Mouse (Mus musculus) embryonic stem cell, embryonic (primary cell): Measurements from ENCODE around the gene Gdpd1.
"Not testable (repeated sequence)": the region's sequence is repeated elsewhere in the genome, so short reads cannot be mapped to it uniquely, and the experiment has no call there.

ENCODE experiments used
- CTCF ChIA-PET, 4 experiments: fragments of 300-600 bp in 2 of 4; fragments of 350-600 bp in 2 of 4; sonication (Branson Sonifier 250); formaldehyde crosslinking; loops; one replicate each; lab custom pipeline; 2022; ENCODE audit warnings: inconsistent platforms in 2 of 4; lab: Charles Lee
- POLR2A ChIA-PET, 4 experiments: fragments of 300-600 bp in 2 of 4; fragments of 350-600 bp in 2 of 4; sonication (Branson Sonifier 250); formaldehyde crosslinking; loops; one replicate each; lab custom pipeline; 2022; ENCODE audit warnings: antibody characterized with exemption in 4 of 4, inconsistent platforms in 1 of 4; lab: Charles Lee

Gene Gdpd1

DNA sequence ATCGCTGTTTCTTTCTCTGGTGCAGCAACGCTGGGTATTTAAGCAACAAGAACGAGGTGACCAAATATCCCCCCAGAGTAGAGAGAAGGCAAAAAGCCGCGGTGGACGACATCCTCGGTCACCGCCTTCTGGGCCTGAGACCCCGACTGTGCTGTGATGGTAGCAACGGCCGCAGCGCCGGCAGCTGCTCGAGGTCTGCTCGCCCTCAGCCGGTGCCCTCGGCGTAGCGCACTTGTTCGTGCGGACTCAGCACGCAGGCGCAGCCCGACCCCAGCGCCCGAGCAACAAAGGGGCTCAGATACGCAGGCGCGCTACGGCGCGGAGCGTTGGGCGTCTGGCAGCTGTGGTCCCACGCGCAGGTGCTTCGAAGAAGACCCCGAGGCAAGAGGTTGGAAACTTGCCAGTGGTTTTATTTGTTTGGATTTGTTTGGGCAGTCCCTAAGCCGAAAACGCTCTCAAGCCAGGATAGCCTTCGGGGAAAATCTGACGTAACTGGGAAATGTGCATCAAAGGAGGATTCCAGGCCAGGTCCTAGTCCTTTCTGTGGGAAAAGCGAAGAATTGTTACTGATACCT lies at the start of gene Gdpd1:
TSS of gene Gdpd1 (minus strand) at position 197 of the 575 bp plus-strand sequence.
- ChIA-PET CTCF (interaction anchor here in 2 of 4 experiments (0.6 to 3.1 kb wide), 8 partner anchors 8 to 611 kb away, joined by 3 to 16 read pairs (median 4); no protein-coding TSS in a partner anchor), POLR2A (interaction anchor here (1.0 to 5.6 kb wide), 21 partner anchors 9 to 530 kb away, joined by 3 to 38 read pairs (median 5); partner anchors contain the start of genes Ska2 (in 4 of the 4), Prr11 (in 3 of the 4), Smg8 (in 3 of the 4) and Cltc (in 1 of the 4))

DNA sequence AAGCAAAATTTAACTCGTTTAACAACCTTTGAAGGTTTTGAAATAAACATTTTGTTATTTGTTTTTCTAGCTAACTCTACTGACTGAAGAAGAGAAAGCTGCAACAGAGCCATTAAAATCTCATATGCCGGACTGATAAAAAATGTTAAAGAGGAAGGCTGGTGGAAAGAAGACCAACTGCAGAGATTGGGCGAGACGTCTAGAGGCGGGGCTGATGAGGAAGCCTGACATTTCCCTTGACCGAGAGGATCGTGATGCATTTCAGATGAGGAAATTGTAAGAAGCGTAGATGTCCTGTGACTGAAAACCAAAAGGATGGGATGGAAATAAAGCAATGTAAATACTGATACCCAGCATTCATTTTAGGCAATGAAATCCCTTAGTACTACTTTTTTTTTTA lies 48.0 kb upstream of the Gdpd1 start:
- POLR2A ChIA-PET, result interaction anchor here in 1 of 4 experiments (1.0 kb wide), 1 partner anchor 13 kb away, joined by 7 read pairs; the partner anchor contains the start of genes Prr11 and Ska2
- CTCF ChIA-PET, result no interaction called here

DNA sequence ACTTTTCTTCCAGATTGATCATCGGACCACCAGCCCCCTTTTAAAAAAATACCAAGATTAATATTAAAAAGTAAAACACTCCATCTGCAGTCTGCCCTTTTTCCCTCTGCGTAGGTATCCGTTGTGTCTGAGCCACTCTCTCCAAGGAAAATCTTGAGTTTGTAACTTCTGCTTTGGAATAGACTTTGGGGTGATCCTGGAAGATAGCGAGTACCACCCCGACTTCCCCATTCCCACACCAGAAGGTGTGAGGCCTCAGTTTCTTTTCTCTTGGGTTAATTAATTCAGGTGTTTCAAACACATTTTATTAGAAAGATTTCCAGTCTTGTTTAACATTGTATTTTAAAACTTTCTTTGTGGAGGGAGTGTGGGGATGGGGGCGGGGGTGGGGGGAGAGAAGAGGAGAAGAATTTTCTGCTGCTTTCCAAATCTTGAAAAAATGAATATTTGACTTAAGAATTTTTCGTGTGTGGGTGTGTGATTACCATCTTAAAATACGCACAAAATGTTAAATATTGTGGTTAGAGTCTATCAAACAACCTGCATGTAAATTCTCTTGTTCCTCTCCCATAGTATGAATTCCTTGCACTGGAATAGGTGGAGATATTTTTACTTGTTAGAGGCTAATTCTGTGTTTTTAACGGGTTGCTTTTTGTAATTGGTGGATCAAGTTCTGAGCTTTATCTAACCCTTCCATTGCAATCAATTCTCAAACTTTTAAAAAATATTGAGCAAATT lies 36.5 kb upstream of the Gdpd1 start:
- POLR2A ChIA-PET, result interaction anchor here (0.6 to 4.2 kb wide), 38 partner anchors 8 to 482 kb away, joined by 3 to 104 read pairs (median 9); partner anchors contain the start of genes Trim37 (in 4 of the 4), Gdpd1 (in 2 of the 4), Rad51c (in 2 of the 4) and Smg8 (in 2 of the 4)
- CTCF ChIA-PET, result no interaction called here

DNA sequence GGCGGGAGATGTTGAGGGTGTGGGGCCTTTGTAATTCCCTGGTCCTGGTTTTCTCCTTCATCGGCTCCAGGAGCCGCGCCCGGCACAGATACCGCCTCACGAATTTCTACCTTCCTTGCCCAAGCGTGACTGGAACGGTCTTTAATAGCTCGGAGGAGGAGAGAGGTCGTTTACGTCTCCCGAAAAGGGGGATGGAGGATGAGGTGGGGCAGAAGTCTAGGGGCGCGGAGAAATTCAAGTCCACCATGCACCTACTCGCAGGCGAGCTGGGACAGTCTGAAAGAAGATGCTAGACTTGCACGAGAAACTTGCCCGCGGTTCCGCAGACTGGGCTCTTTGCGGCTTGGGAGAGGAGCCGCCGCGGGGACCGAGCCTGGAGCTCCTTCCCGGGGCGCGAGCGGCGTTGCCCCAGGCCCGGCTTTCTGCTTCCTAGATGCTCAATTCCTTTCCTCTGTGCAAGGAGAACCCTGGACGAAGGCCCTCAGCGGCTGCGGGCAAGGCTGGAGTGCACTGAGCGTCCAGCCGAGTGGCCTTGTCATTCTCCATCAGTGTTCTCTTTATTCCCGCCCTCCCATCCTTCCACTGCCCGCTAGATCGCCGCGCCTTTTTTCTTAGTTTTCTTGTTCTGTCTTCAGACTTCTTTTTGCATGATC lies 35.8 kb upstream of the Gdpd1 start:
- CTCF ChIA-PET, result interaction anchor here in 1 of 4 experiments (0.7 kb wide), 1 partner anchor 23 kb away, joined by 3 read pairs; the partner anchor contains the start of gene Smg8
- POLR2A ChIA-PET, result interaction anchor here (0.6 to 4.2 kb wide), 101 partner anchors 8 to 1874 kb away, joined by 3 to 104 read pairs (median 5); partner anchors contain the start of genes Gdpd1 (in 4 of the 4), Smg8 (in 4 of the 4), Trim37 (in 4 of the 4) and Rad51c (in 3 of the 4)

DNA sequence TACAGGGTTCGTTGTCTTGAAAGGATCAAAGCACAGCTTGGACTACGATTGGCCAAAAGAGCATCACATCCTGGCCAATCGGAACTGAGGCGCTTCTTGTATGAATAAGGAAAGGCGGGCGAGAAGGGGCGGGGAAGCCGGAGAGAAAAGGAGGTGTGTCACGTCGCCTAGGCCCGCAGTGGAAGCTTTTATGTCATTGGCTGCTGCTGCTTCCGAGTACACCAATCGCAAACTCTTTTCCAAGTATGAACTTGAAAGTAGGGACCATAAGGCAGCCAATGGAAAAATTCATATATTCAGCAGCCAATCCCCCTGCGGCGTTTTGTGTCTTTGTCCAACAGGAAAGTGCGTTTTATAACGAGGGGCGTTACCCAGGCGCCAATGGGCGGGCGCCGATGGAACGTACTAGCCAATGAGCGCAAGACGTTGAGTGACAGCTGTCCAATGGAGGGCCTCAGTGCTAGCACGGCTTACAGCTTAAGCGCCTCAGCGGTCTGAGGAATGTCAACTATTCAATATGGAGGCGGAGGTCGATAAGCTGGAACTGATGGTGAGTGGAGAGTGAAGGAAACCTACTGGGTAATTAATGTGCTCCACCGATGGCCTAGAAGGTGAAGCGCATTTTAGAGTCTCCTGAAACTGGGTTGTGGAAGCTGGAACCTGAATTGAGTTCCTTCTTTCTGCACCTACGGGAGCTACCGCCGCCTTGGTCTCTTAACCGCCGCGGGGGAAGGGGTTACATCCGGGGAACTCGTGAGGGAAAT lies 35.1 kb upstream of the Gdpd1 start, which contains the start of gene Ska2:
TSS of gene Ska2 (plus strand) at position 480 of the 764 bp plus-strand sequence.
- ChIA-PET POLR2A (interaction anchor here (0.5 to 4.2 kb wide), 117 partner anchors 8 to 1874 kb away, joined by 3 to 104 read pairs (median 5); partner anchors contain the start of genes Gdpd1 (in 4 of the 4), Smg8 (in 4 of the 4), Trim37 (in 4 of the 4) and Cltc (in 3 of the 4)), CTCF (interaction anchor here in 2 of 4 experiments (0.5 to 1.0 kb wide), 5 partner anchors 23 to 586 kb away, joined by 3 read pairs; partner anchors contain the start of gene Smg8 (in 2 of the 2))

DNA sequence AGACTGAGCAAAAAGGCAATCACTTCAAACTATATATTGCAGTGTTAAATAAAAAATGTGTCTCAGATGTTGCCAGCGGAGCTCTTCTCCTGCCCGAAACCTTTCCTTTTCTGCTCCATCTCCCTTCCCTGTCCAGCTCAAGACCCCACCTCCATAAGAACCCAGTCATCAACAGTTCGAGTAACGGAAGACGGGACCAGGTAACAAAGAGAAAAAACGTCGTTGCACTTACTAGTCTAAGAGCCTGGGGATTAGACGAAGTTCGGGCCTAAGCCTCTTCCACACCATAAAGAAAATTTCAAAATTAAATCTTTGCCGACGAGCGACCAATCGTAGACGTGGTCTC lies 34.5 kb upstream of the Gdpd1 start, which contains the start of gene Prr11:
TSS of gene Prr11 (minus strand) at position 300 of the 346 bp plus-strand sequence.
- ChIA-PET CTCF (interaction anchor here in 2 of 4 experiments (0.5 to 1.0 kb wide), 5 partner anchors 22 to 586 kb away, joined by 3 read pairs; partner anchors contain the start of gene Smg8 (in 1 of the 2)), POLR2A (interaction anchor here (0.5 to 4.2 kb wide), 97 partner anchors 9 to 1873 kb away, joined by 3 to 104 read pairs (median 5); partner anchors contain the start of genes Gdpd1 (in 4 of the 4), Smg8 (in 4 of the 4), Trim37 (in 4 of the 4) and Cltc (in 3 of the 4))

DNA sequence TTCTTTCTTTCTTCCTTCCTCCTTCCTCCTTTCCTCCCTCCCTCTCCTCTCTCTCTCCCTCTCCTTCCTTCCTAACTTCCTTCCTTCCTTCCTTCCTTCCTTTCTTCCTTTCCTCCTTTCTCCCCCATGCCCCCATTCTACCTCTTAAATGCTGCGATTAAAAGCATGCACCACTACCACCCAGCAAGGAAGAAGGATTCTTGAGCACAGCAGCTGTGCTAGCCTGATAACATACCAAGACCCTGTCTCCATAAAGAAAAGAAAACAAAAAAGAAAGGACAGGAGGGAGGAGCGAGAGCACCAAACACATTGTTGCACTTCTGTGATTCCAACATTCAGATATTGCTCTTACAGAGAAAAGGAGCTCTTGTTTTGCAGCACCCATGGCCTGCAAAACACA lies 13.3 kb upstream of the Gdpd1 start:
- POLR2A ChIA-PET, result interaction anchor here (0.6 to 9.9 kb wide), 41 partner anchors 9 to 543 kb away, joined by 3 to 104 read pairs (median 5); partner anchors contain the start of genes Prr11 (in 4 of the 4), Ska2 (in 4 of the 4), Gdpd1 (in 3 of the 4) and Trim37 (in 2 of the 4)
- CTCF ChIA-PET, result interaction anchor here in 2 of 4 experiments (0.6 to 1.4 kb wide), 4 partner anchors 14 to 313 kb away, joined by 3 to 5 read pairs (median 3); partner anchors contain the start of genes Prr11 (in 1 of the 2) and Ska2 (in 1 of the 2)

DNA sequence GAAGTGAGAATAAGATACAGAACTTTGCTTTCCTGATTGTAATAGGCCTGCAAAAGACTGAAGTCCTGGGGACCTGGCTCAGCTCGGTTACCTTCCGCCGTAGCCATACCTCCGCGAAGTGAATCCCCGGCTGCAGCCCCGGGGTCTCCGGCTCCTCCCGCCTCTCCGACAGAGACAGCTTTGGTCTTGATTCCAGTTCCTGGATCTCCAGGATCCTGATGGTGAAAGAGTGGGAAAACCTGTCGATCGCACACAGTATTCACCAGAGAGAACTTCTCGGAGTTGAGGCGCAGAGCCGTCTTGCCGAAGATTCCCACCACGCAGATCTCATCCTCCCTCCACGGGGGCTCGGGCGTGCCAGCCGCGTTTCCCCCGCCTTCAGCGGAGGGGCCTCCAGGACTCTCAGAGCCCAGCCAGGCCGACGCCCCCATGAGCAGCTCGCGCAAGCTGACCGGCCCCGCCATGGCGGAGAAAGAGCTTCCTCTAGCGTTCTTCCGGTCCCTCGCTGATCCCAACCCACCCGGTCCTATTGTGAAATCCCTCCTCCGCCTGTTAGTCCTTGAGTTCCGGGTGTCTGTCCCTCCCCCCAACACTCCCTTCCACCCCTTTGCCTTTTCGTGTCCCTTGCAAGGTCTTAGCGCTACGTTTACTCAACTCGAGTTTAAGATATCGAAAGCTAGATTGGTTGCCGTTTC lies 12.6 kb upstream of the Gdpd1 start, which contains the start of gene Smg8:
TSS of gene Smg8 (minus strand) at position 485 of the 695 bp plus-strand sequence.
- CTCF ChIA-PET, result interaction anchor here (0.6 to 1.4 kb wide), 6 partner anchors 11 to 314 kb away, joined by 3 to 6 read pairs (median 3); partner anchors contain the start of genes Ska2 (in 2 of the 4) and Prr11 (in 1 of the 4)
- POLR2A ChIA-PET, result interaction anchor here (0.5 to 9.9 kb wide), 49 partner anchors 8 to 542 kb away, joined by 3 to 104 read pairs (median 4); partner anchors contain the start of genes Prr11 (in 4 of the 4), Ska2 (in 4 of the 4), Gdpd1 (in 3 of the 4) and Trim37 (in 2 of the 4)

DNA sequence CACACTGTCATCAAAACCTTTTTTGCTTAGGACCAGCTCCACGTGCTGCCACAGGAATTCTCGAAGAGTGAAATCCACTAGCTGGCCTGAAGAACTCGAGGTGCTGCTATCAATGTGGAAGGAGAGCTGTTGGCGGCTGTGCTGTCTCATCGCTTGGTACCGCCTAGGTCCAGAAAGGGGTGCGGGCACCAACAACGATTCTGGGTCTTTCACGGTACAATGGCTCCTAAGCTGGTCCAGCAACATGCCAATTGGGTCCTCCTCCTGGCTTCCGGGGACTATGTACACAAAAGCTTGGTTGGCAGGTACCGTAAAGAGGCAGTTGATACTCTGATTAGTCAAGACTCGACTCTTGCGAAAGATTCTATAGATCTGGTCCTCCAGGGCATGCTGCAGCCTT lies 11.6 kb upstream of the Gdpd1 start:
- ChIA-PET CTCF (interaction anchor here in 2 of 4 experiments (1.1 to 2.0 kb wide), 3 partner anchors 12 kb away, joined by 3 to 5 read pairs (median 3); partner anchors contain the start of gene Gdpd1 (in 1 of the 2)), POLR2A (interaction anchor here in 3 of 4 experiments (0.8 to 9.9 kb wide), 12 partner anchors 9 to 358 kb away, joined by 3 to 104 read pairs (median 15); partner anchors contain the start of genes Gdpd1 (in 2 of the 3), Prr11 (in 2 of the 3), Ska2 (in 2 of the 3) and Trim37 (in 2 of the 3))

DNA sequence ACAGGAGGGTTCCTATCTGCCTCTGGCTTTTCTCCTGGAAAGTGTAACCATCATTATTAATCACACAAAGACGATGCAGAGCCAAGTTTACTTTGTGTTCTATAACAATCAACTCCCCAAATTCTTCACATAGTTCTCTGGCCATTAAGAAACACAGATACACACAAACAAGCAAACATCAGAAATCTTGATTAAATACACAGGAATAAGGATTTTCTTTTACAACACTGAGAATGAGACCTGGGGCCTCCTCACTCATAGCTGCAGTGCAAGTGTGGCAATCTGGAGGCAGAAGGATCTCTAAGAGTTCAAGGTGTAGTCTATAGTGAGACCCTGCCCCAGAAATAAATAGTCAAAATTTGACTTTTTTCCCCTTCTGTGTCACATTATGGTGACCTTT lies 9.8 kb upstream of the Gdpd1 start:
- POLR2A ChIA-PET, result interaction anchor here in 2 of 4 experiments (1.0 to 4.2 kb wide), 2 partner anchors 9 to 10 kb away, joined by 3 to 38 read pairs; partner anchors contain the start of gene Gdpd1 (in 1 of the 2)
- CTCF ChIA-PET, result interaction anchor here in 1 of 4 experiments (2.0 kb wide), 1 partner anchor 10 kb away, joined by 5 read pairs; the partner anchor contains the start of gene Gdpd1

DNA sequence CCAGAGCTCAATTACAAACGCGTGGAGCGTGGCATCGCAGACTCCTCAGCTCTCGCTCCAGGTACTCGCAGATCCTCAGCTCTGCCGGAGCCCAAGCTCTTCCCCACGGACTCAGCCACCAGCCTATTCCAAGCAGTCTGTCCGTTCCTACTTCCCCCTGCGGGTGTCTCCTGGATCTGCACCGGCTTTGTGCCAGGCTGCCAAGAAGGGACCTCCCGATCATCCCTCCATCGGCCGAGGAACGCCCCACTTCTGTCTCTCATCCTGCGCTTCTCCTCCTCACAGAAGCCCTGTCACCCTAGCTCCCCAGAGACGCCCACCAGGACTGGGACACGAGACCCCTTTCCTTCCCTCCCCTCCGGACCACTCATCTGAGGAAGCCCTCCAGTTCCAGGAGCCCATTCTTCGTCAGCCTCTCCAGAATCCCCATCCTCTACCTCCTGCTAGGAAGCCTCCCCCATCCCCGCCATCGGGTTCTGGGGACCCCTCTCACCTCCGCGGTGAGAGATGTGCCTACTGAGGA lies 458 bp downstream of the Gdpd1 start:
- CTCF ChIA-PET, result interaction anchor here in 3 of 4 experiments (0.5 to 3.1 kb wide), 15 partner anchors 8 to 611 kb away, joined by 3 to 16 read pairs (median 3); partner anchors contain the start of genes Prr11 (in 1 of the 3), Ska2 (in 1 of the 3) and Smg8 (in 1 of the 3)
- POLR2A ChIA-PET, result interaction anchor here (0.7 to 5.6 kb wide), 26 partner anchors 9 to 529 kb away, joined by 3 to 38 read pairs (median 5); partner anchors contain the start of genes Ska2 (in 4 of the 4), Prr11 (in 3 of the 4), Smg8 (in 3 of the 4) and Cltc (in 1 of the 4)

DNA sequence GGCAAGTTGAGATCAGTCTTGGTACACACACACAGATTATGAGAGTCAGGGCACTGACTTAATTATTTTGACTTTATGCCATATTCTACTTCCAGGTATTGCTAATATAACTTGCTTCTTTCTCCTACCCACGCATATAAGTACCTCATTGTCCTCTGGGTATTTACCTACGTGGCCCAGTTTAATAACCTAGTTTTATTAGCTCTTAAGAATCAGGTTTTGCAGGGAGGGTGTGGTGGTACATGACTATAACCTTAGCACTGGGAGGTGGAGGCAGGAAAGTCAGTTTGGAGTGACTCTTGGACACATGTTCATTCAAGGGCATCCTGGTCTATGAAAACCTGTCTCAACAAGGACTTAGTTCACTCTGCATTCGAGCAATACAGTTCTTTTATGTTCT lies 11.8 kb downstream of the Gdpd1 start:
- CTCF ChIA-PET, result no interaction called here
- POLR2A ChIA-PET, result interaction anchor here in 1 of 4 experiments (1.3 kb wide), 1 partner anchor 11 kb away, joined by 3 read pairs; no protein-coding TSS in a partner anchor

DNA sequence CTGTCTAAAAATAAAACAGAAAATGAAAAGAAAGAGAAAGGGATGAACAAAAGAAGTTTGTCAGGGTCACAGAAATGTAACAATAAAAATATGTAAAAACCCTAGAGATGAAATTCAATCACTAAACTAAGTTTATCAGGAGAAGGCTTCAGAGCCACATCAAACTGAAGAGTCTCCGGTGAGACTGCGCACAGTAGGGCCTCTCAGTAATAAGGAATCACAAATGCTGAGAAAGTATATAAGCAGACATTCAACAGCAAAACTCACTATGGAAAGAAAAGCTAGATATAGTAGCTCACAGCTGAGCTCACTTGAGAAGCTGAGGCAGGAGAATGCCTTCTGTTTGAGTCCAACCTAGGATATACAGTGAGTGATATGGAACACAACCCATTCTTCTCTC lies 13.5 kb downstream of the Gdpd1 start:
- CTCF ChIA-PET, result no interaction called here
- POLR2A ChIA-PET, result no interaction called here

DNA sequence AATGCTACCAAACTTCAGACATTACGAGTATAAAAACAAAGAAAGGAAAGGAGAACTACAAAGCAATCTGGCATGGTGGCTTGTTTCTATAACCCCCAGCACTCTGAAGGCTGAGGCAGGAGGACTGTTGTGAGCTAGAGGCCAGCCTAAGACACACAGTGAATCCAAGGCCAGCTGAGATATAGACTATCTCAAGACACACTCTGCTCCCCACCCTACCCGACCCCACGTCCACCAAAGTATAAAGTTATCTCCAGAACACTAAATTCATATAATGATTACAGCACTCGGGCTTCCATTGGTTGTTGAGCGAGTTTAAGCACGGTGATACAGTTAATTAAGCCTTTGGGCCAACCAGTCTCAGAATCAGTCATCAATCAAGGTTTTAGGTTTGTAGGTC lies 17.6 kb downstream of the Gdpd1 start:
- CTCF ChIA-PET, result interaction anchor here in 1 of 4 experiments (0.7 kb wide), 1 partner anchor 131 kb away, joined by 15 read pairs; no protein-coding TSS in a partner anchor

DNA sequence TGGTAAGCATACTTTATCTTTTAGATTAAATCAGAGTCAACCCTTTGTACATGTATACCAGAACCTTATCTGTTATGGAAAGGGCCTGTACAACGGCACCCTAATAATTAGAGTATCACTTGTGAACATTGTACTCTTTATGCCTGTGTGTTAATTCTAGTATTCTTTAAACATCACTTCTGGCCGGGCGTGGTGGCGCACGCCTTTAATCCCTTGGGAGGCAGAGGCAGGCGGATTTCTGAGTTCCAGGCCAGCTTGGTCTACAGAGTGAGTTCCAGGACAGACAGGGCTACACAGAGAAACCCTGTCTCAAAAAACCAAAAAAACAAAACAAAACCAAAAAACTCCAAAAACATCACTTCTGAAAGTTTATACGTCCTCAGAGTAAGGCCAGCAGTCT lies 25.0 kb downstream of the Gdpd1 start:
- POLR2A ChIA-PET, result not testable (repeated sequence)

More for the DNA sequence above, 17.6 kb downstream of the Gdpd1 start:
- POLR2A ChIA-PET, result interaction anchor here in 1 of 4 experiments (0.7 kb wide), 1 partner anchor 158 kb away, joined by 4 read pairs; no protein-coding TSS in a partner anchor

More for the DNA sequence above, 25.0 kb downstream of the Gdpd1 start:
- CTCF ChIA-PET, result not testable (repeated sequence)
